Mouse (Mus musculus): ENCODE results near the gene Tbk1.

The Tbk1 gene

GRCm38 (mm10) chr10:121601272-121601671 is 14.7 kb upstream of the Tbk1 start:
- in situ Hi-C loops (cut with MboI; ENCODE audit: low pct_unique_long_range_greater_than_20kb in 1 of 2, low sequenced_read_pairs in 2 of 2, unreplicated experiment in 1 of 2), result no loop called here

- in situ Hi-C loops (cut with MboI; ENCODE audit: low pct_unique_long_range_greater_than_20kb in 1 of 2, low sequenced_read_pairs in 2 of 2, unreplicated experiment in 1 of 2), result no loop called here
Measured at GRCm38 (mm10) chr10:121596580-121596979, 10.0 kb upstream of the Tbk1 start.

- in situ Hi-C loops (cut with MboI; ENCODE audit: low pct_unique_long_range_greater_than_20kb in 1 of 2, low sequenced_read_pairs in 2 of 2, unreplicated experiment in 1 of 2), result no loop called here
Measured at GRCm38 (mm10) chr10:121591106-121591505, 4.5 kb upstream of the Tbk1 start.

- in situ Hi-C loops (cut with MboI; ENCODE audit: low pct_unique_long_range_greater_than_20kb in 1 of 2, low sequenced_read_pairs in 2 of 2, unreplicated experiment in 1 of 2), result no loop called here
Measured at GRCm38 (mm10) chr10:121587371-121587840, 819 bp upstream of the Tbk1 start.

GRCm38 (mm10) chr10:121585791-121586642 is 570 bp downstream of the Tbk1 start:
- in situ Hi-C loops (cut with MboI; ENCODE audit: low pct_unique_long_range_greater_than_20kb in 1 of 2, low sequenced_read_pairs in 2 of 2, unreplicated experiment in 1 of 2), result no loop called here

- in situ Hi-C loops (cut with MboI; ENCODE audit: low pct_unique_long_range_greater_than_20kb in 1 of 2, low sequenced_read_pairs in 2 of 2, unreplicated experiment in 1 of 2), result no loop called here
Measured at GRCm38 (mm10) chr10:121585056-121585790, 1.4 kb downstream of the Tbk1 start.

- in situ Hi-C loops (cut with MboI; ENCODE audit: low pct_unique_long_range_greater_than_20kb in 1 of 2, low sequenced_read_pairs in 2 of 2, unreplicated experiment in 1 of 2), result no loop called here
Measured at GRCm38 (mm10) chr10:121584033-121584432, 2.6 kb downstream of the Tbk1 start.

GRCm38 (mm10) chr10:121583016-121583415 is 3.6 kb downstream of the Tbk1 start:
- in situ Hi-C loops (cut with MboI; ENCODE audit: low pct_unique_long_range_greater_than_20kb in 1 of 2, low sequenced_read_pairs in 2 of 2, unreplicated experiment in 1 of 2), result no loop called here

GRCm38 (mm10) chr10:121582287-121582686 is 4.3 kb downstream of the Tbk1 start:
- in situ Hi-C loops (cut with MboI; ENCODE audit: low pct_unique_long_range_greater_than_20kb in 1 of 2, low sequenced_read_pairs in 2 of 2, unreplicated experiment in 1 of 2), result no loop called here

- in situ Hi-C loops (cut with MboI; ENCODE audit: low pct_unique_long_range_greater_than_20kb in 1 of 2, low sequenced_read_pairs in 2 of 2, unreplicated experiment in 1 of 2), result no loop called here
Measured at GRCm38 (mm10) chr10:121581405-121581804, 5.2 kb downstream of the Tbk1 start.

- in situ Hi-C loops (cut with MboI; ENCODE audit: low pct_unique_long_range_greater_than_20kb in 1 of 2, low sequenced_read_pairs in 2 of 2, unreplicated experiment in 1 of 2), result no loop called here
Measured at GRCm38 (mm10) chr10:121580381-121580780, 6.2 kb downstream of the Tbk1 start.

GRCm38 (mm10) chr10:121576372-121576771 is 10.2 kb downstream of the Tbk1 start:
- in situ Hi-C loops (cut with MboI; ENCODE audit: low pct_unique_long_range_greater_than_20kb in 1 of 2, low sequenced_read_pairs in 2 of 2, unreplicated experiment in 1 of 2), result no loop called here

- in situ Hi-C loops (cut with MboI; ENCODE audit: low pct_unique_long_range_greater_than_20kb in 1 of 2, low sequenced_read_pairs in 2 of 2, unreplicated experiment in 1 of 2), result no loop called here
Measured at GRCm38 (mm10) chr10:121571511-121572147, 15.0 kb downstream of the Tbk1 start.

- in situ Hi-C loops (cut with MboI; ENCODE audit: low pct_unique_long_range_greater_than_20kb in 1 of 2, low sequenced_read_pairs in 2 of 2, unreplicated experiment in 1 of 2), result no loop called here
Measured at GRCm38 (mm10) chr10:121571031-121571430, 15.6 kb downstream of the Tbk1 start.

- in situ Hi-C loops (cut with MboI; ENCODE audit: low pct_unique_long_range_greater_than_20kb in 1 of 2, low sequenced_read_pairs in 2 of 2, unreplicated experiment in 1 of 2), result no loop called here
Measured at GRCm38 (mm10) chr10:121569796-121570195, 16.8 kb downstream of the Tbk1 start.

GRCm38 (mm10) chr10:121569001-121569589 is 17.5 kb downstream of the Tbk1 start:
- in situ Hi-C loops (cut with MboI; ENCODE audit: low pct_unique_long_range_greater_than_20kb in 1 of 2, low sequenced_read_pairs in 2 of 2, unreplicated experiment in 1 of 2), result no loop called here

- in situ Hi-C loops (cut with MboI; ENCODE audit: low pct_unique_long_range_greater_than_20kb in 1 of 2, low sequenced_read_pairs in 2 of 2, unreplicated experiment in 1 of 2), result no loop called here
Measured at GRCm38 (mm10) chr10:121568534-121568933, 18.1 kb downstream of the Tbk1 start.

- in situ Hi-C loops (cut with MboI; ENCODE audit: low pct_unique_long_range_greater_than_20kb in 1 of 2, low sequenced_read_pairs in 2 of 2, unreplicated experiment in 1 of 2), result no loop called here
Measured at GRCm38 (mm10) chr10:121568026-121568425, 18.6 kb downstream of the Tbk1 start.

- in situ Hi-C loops (cut with MboI; ENCODE audit: low pct_unique_long_range_greater_than_20kb in 1 of 2, low sequenced_read_pairs in 2 of 2, unreplicated experiment in 1 of 2), result no loop called here
Measured at GRCm38 (mm10) chr10:121564447-121564846, 22.1 kb downstream of the Tbk1 start.

Data from mouse embryonic stem cell (cell line).